Mouse (Mus musculus) olfactory bulb, adult 2 months (tissue): ENCODE results near the gene Zfp648.

ENCODE experiments used
- CTCF ChIP-seq: fragments of 200-500 bp; IDR thresholded peaks from 2 replicates; pipeline ENCODE4 v1.5.1; 2012; ENCODE audit warnings: low read depth, mild to moderate bottlenecking, low read length, moderate library complexity; ENCODE audit not compliant: insufficient read depth
- POLR2A ChIP-seq: fragments of 200-500 bp; IDR thresholded peaks from 2 replicates; pipeline ENCODE4 v1.6.1; 2012; ENCODE audit warnings: mild to moderate bottlenecking, low read depth, low read length, moderate library complexity; ENCODE audit not compliant: insufficient read depth

- TF ChIP-seq CTCF: no peak
- TF ChIP-seq POLR2A: no peak
These were observed 33.8 kb downstream of the Zfp648 start for GRCm38 (mm10) chr1:154234814-154235213.
